Mouse (Mus musculus) liver, embryonic 12.5 days (tissue): ENCODE results near the gene Nkiras1. TPM values are rescaled to one million over a fixed set of nuclear protein-coding genes. Genes with fewer than 3 reads are reported as not detected.
"Not testable (repeated sequence)": the region's sequence is repeated elsewhere in the genome, so short reads cannot be mapped to it uniquely, and the experiment has no call there.

ENCODE experiments used
- ATAC-seq: fragments of 200-750 bp; cut with Nextera tagmentation; 2 replicates; pipeline ENCODE4 v1.8.0; 2017; ENCODE audit warnings: moderate number of reproducible peaks, mild to moderate bottlenecking, moderate library complexity
- H3K27ac ChIP-seq: fragments of 300-500 bp; sonication (generic); 2 replicates; pipeline ENCODE4 v1.5.1; 2016; ENCODE audit warnings: mild to moderate bottlenecking
- H3K27me3 ChIP-seq: fragments of 300-500 bp; sonication (generic); replicated peaks from 2 replicates; pipeline ENCODE4 v1.6.1; 2016; ENCODE audit warnings: mild to moderate bottlenecking, moderate library complexity
- H3K36me3 ChIP-seq: fragments of 300-500 bp; sonication (generic); 2 replicates; pipeline ENCODE4 v1.6.1; 2016; ENCODE audit warnings: mild to moderate bottlenecking, moderate library complexity
- H3K4me1 ChIP-seq: fragments of 300-500 bp; sonication (generic); 2 replicates; pipeline ENCODE4 v1.6.1; 2016
- H3K4me2 ChIP-seq: fragments of 300-500 bp; sonication (generic); 2 replicates; pipeline ENCODE4 v1.6.1; 2016; ENCODE audit warnings: mild to moderate bottlenecking, moderate library complexity
- H3K4me3 ChIP-seq: fragments of 300-500 bp; sonication (generic); 2 replicates; pipeline ENCODE4 v1.5.1; 2016; ENCODE audit warnings: mild to moderate bottlenecking, moderate library complexity
- H3K9ac ChIP-seq: fragments of 300-500 bp; sonication (generic); 2 replicates; pipeline ENCODE4 v1.6.1; 2016; ENCODE audit warnings: mild to moderate bottlenecking, moderate library complexity
- H3K9me3 ChIP-seq: fragments of 300-500 bp; sonication (generic); replicated peaks from 2 replicates; pipeline ENCODE4 v1.6.1; 2016; ENCODE audit warnings: mild to moderate bottlenecking, moderate library complexity
- WGBS: fragments of 180-500 bp; shearing (Covaris S2); methylation state at CpG from one replicate; pipeline ENCODE4 v1.1.7; 2016; ENCODE audit not compliant: insufficient replicate concordance; 5-methylcytosine and 5-hydroxymethylcytosine counted together
- polyA plus RNA-seq: library from polyadenylated mRNA; unstranded; fragments of >200 nt; fragmentation: Nextera tagmentation; extraction: Ambion mirVana; gene quantifications from 2 replicates; pipeline ENCODE4 v1.2.1, GENCODE M21; 2016

Nkiras1 gene
- polyA plus RNA-seq: 10.6 and 12.1 TPM in 2 replicates

- Histone ChIP-seq H3K4me3 (peak within 1 kb of the TSS; percentile 90), H3K9me3 (no peaks in the 10 kb centered on the region), H3K4me1 (peaks cover 20% of the 10 kb centered on the region), H3K9ac (peak within 1 kb of the TSS; percentile 97), H3K36me3 (peaks cover 35% of the 10 kb centered on the region), H3K4me2 (peak within 1 kb of the TSS; percentile 77), H3K27ac (peak within 1 kb of the TSS; percentile 87), H3K27me3 (no peaks in the 10 kb centered on the region)
- under 1% methylated on average over 78 of the region's 78 CpGs for WGBS
- peak; percentile 100 for ATAC-seq
These were observed at the start of gene Nkiras1, which contains the start of gene Rpl15 for GRCm38 (mm10) chr14:18270529-18271441. Nkiras1 (plus strand) TSS chr14:18271136. Rpl15 (minus strand) TSS chr14:18271391.

GRCm38 (mm10) chr14:18221977-18222376 lies 49.0 kb upstream of the Nkiras1 start:
- Histone ChIP-seq H3K4me3 (no peak overlapping the region), H3K9ac (no peak overlapping the region), H3K27ac (no peak overlapping the region), H3K36me3 (no peaks in the 10 kb centered on the region), H3K27me3 (no peaks in the 10 kb centered on the region), H3K4me1 (no peaks in the 10 kb centered on the region), H3K4me2 (no peak overlapping the region), H3K9me3 (no peaks in the 10 kb centered on the region)
- no peak for ATAC-seq
- WGBS: 80% methylated on average over 6 of the region's 6 CpGs

- H3K27ac ChIP-seq, H3K4me1 ChIP-seq, ATAC-seq, H3K27me3 ChIP-seq, H3K36me3 ChIP-seq, H3K4me2 ChIP-seq, H3K9ac ChIP-seq, H3K4me3 ChIP-seq, H3K9me3 ChIP-seq: not testable (repeated sequence)
- 81% methylated on average over 11 of the region's 11 CpGs for WGBS
These were observed 45.5 kb upstream of the Nkiras1 start for GRCm38 (mm10) chr14:18225431-18225830.

GRCm38 (mm10) chr14:18226181-18226580 lies 44.8 kb upstream of the Nkiras1 start:
- not testable (repeated sequence) for ATAC-seq, H3K27me3 ChIP-seq, H3K4me1 ChIP-seq, H3K4me3 ChIP-seq, H3K36me3 ChIP-seq, H3K9ac ChIP-seq, H3K27ac ChIP-seq, H3K9me3 ChIP-seq, H3K4me2 ChIP-seq
- WGBS: 80% methylated on average over 11 of the region's 11 CpGs

GRCm38 (mm10) chr14:18229751-18230150 lies 41.2 kb upstream of the Nkiras1 start:
- not testable (repeated sequence) for H3K4me2 ChIP-seq, ATAC-seq, H3K4me1 ChIP-seq, H3K36me3 ChIP-seq, H3K27ac ChIP-seq, H3K4me3 ChIP-seq, H3K9ac ChIP-seq, H3K9me3 ChIP-seq, H3K27me3 ChIP-seq
- 81% methylated on average over 10 of the region's 10 CpGs for WGBS

- not testable (repeated sequence) for H3K4me1 ChIP-seq, H3K27ac ChIP-seq, H3K9me3 ChIP-seq, H3K4me3 ChIP-seq, ATAC-seq, H3K27me3 ChIP-seq, H3K9ac ChIP-seq, H3K4me2 ChIP-seq, H3K36me3 ChIP-seq
- WGBS: 78% methylated on average over 8 of the region's 8 CpGs
These were observed 39.1 kb upstream of the Nkiras1 start for GRCm38 (mm10) chr14:18231866-18232265.

DNA sequence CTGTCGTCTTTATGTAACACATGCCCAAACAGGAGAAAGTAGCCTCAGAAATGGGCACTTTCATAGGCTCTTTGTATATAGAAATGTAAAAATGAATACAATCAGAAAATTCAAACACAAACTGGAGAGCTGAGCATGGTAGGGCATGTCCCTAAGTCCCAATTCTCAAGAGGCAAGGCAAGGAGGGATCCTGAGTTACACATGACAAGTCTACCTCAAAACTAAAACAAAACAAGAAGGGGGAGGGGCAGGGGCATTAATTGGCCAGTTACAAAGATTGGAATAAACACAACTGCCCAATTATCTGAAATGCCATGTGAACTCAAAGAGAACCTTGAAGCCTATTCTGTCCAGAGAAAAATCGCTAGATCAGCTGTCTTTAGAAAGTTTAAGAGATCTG lies 37.9 kb upstream of the Nkiras1 start:
- no peak overlapping the region for H3K4me2 ChIP-seq
- H3K4me1 ChIP-seq: peaks cover 15% of the 10 kb centered on the region; the same call in 1 of the 2 replicates
- H3K36me3 ChIP-seq: no peaks in the 10 kb centered on the region
- H3K4me3 ChIP-seq: no peak overlapping the region
- no peaks in the 10 kb centered on the region for H3K9me3 ChIP-seq
- 65% methylated on average over 2 of the region's 2 CpGs for WGBS
- no peak overlapping the region for H3K27ac ChIP-seq
- H3K9ac ChIP-seq: no peak overlapping the region
- no peaks in the 10 kb centered on the region for H3K27me3 ChIP-seq
- no peak for ATAC-seq

- H3K4me3 ChIP-seq: no peak overlapping the region
- H3K4me2 ChIP-seq: no peak overlapping the region
- no peaks in the 10 kb centered on the region for H3K27me3 ChIP-seq
- WGBS: 43% methylated on average over 5 of the region's 5 CpGs
- no peak overlapping the region for H3K27ac ChIP-seq
- no peaks in the 10 kb centered on the region for H3K9me3 ChIP-seq
- no peak for ATAC-seq
- no peaks in the 10 kb centered on the region for H3K36me3 ChIP-seq
- peaks cover 25% of the 10 kb centered on the region for H3K4me1 ChIP-seq
- H3K9ac ChIP-seq: no peak overlapping the region
These were observed 36.7 kb upstream of the Nkiras1 start for GRCm38 (mm10) chr14:18233981-18234960.

DNA sequence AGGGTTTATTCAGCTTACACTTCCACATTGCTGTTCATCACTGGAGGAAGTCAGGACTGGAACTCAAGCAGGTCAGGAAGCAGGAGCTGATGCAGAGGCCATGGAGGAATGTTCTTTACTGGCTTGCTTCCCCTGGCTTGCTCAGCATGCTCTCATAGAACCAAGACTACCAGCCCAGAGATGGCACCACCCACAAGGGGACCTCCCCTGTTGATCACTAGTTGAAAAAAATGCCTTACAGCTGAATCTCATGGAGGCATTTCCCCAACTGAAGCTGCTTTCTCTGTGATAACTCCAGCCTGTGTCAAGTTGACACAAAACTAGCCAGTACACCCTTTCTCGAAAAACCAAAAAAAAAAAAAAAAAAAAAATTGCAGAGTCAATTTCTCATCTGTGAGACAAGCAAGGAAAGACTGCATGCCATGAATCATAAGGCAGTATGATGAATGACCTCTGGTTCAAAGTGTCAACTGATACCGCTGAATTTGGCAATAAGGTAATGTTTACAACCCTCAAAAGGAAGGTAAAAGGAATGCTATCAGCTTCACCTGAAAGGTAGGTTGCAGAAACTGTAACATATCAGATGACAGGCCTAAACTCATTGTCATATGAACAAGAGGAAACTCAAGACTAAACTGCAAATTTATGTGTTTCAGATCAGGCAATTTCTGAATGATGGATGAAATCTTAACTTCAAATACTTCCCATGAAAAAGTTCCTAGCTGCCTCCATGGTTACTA lies 34.3 kb upstream of the Nkiras1 start:
- 68% methylated on average over 2 of the region's 2 CpGs for WGBS
- H3K4me1 ChIP-seq: peaks cover 33% of the 10 kb centered on the region
- H3K4me2 ChIP-seq, H3K9ac ChIP-seq, ATAC-seq, H3K36me3 ChIP-seq, H3K27ac ChIP-seq, H3K4me3 ChIP-seq, H3K27me3 ChIP-seq, H3K9me3 ChIP-seq: not testable (repeated sequence)

GRCm38 (mm10) chr14:18237381-18237780 lies 33.6 kb upstream of the Nkiras1 start:
- WGBS: 69% methylated on average over 4 of the region's 4 CpGs
- H3K27me3 ChIP-seq: no peaks in the 10 kb centered on the region
- no peak overlapping the region for H3K4me3 ChIP-seq
- no peak overlapping the region for H3K27ac ChIP-seq
- H3K36me3 ChIP-seq: no peaks in the 10 kb centered on the region
- ATAC-seq: no peak
- peaks cover 33% of the 10 kb centered on the region for H3K4me1 ChIP-seq
- H3K9me3 ChIP-seq: no peaks in the 10 kb centered on the region
- peak overlapping the region; percentile 99 for H3K4me2 ChIP-seq
- no peak overlapping the region; the same call in 1 of the 2 replicates for H3K9ac ChIP-seq

- Histone ChIP-seq H3K27ac (peak overlapping the region; percentile 72), H3K9ac (peak overlapping the region; percentile 72), H3K4me3 (peak overlapping the region; percentile 75), H3K27me3 (no peaks in the 10 kb centered on the region), H3K4me2 (peak overlapping the region; percentile 99), H3K4me1 (peaks cover 33% of the 10 kb centered on the region), H3K9me3 (no peaks in the 10 kb centered on the region), H3K36me3 (no peaks in the 10 kb centered on the region)
- peak; percentile 88 for ATAC-seq
- WGBS: under 1% methylated on average over 71 of the region's 71 CpGs
These were observed 32.7 kb upstream of the Nkiras1 start for GRCm38 (mm10) chr14:18238131-18238749.
